Mouse (Mus musculus) frontal cortex, postnatal 36 days (tissue): ENCODE results near the gene Rmdn3.
A peak's percentile ranks its signal among the peaks of the same experiment; 100 is the strongest.

ENCODE experiments used
- DNase-seq, 2 experiments: peaks; one replicate each; pipeline ENCODE4 v3.0.0; 2022; ENCODE audit warnings: low spot score in 2 of 2

Rmdn3 gene

GRCm38 (mm10) chr2:119167866-119168256 is 11.0 kb upstream of the Rmdn3 start:
- DNase-seq: no peak

- DNase-seq: peak; percentile 13 to 31
These were observed 10.3 kb upstream of the Rmdn3 start, which contains the start of gene Gchfr for GRCm38 (mm10) chr2:119166901-119167865. Gene Gchfr (plus strand): TSS chr2:119167773.

GRCm38 (mm10) chr2:119165401-119165800 is 8.6 kb upstream of the Rmdn3 start:
- DNase-seq: no peak

- DNase-seq: no peak
These were observed 7.2 kb upstream of the Rmdn3 start for GRCm38 (mm10) chr2:119163999-119164398.

- DNase-seq: no peak
These were observed 6.3 kb upstream of the Rmdn3 start for GRCm38 (mm10) chr2:119163135-119163534.

GRCm38 (mm10) chr2:119161247-119161646 is 4.4 kb upstream of the Rmdn3 start:
- DNase-seq: no peak

- DNase-seq: no peak
These were observed 1.0 kb upstream of the Rmdn3 start for GRCm38 (mm10) chr2:119157836-119158235.

- DNase-seq: peak in 1 of 2 experiments; percentile 13
These were observed 653 bp downstream of the Rmdn3 start for GRCm38 (mm10) chr2:119156081-119156680.

GRCm38 (mm10) chr2:119155388-119155787 is 1.4 kb downstream of the Rmdn3 start:
- no peak for DNase-seq

- no peak for DNase-seq
These were observed 2.2 kb downstream of the Rmdn3 start for GRCm38 (mm10) chr2:119154683-119155082.

- no peak for DNase-seq
These were observed 4.6 kb downstream of the Rmdn3 start for GRCm38 (mm10) chr2:119152255-119152654.

- peak; percentile 42 to 67 for DNase-seq
These were observed 9.1 kb downstream of the Rmdn3 start for GRCm38 (mm10) chr2:119147775-119148174.

- no peak for DNase-seq
These were observed 9.6 kb downstream of the Rmdn3 start for GRCm38 (mm10) chr2:119147160-119147678.

- DNase-seq: no peak
These were observed 10.4 kb downstream of the Rmdn3 start for GRCm38 (mm10) chr2:119146435-119146834.

GRCm38 (mm10) chr2:119145199-119145598 is 11.6 kb downstream of the Rmdn3 start:
- DNase-seq: no peak

GRCm38 (mm10) chr2:119136346-119136898 is 20.4 kb downstream of the Rmdn3 start:
- no peak for DNase-seq

GRCm38 (mm10) chr2:119113121-119113925 is 43.5 kb downstream of the Rmdn3 start:
- peak in 1 of 2 experiments; percentile 3 for DNase-seq

- DNase-seq: peak; percentile 90 to 91
These were observed 44.3 kb downstream of the Rmdn3 start, which contains the start of gene Rad51 for GRCm38 (mm10) chr2:119112438-119113112. Gene Rad51 (plus strand): TSS chr2:119112793.

GRCm38 (mm10) chr2:119111060-119111459 is 45.8 kb downstream of the Rmdn3 start:
- DNase-seq: no peak

- no peak for DNase-seq
These were observed 48.3 kb downstream of the Rmdn3 start for GRCm38 (mm10) chr2:119108554-119108953.

- no peak for DNase-seq
These were observed 50.3 kb downstream of the Rmdn3 start for GRCm38 (mm10) chr2:119106583-119106982.
